Mouse (Mus musculus) midbrain, embryonic 14.5 days (tissue): Measurements from ENCODE around the gene Usp25. TPM values are rescaled to one million over a fixed set of nuclear protein-coding genes. Genes with fewer than 3 reads are reported as not detected.
A peak's percentile ranks its signal among the peaks of the same experiment; 100 is the strongest.

Experiments used
- ATAC-seq: fragments of 200-750 bp; cut with Nextera tagmentation; 2 replicates; pipeline ENCODE4 v1.8.0; 2017; ENCODE audit warnings: moderate number of reproducible peaks, moderate library complexity; ENCODE audit not compliant: low FRiP score, low TSS enrichment
- DNase-seq: peaks from one replicate; pipeline ENCODE4 v3.0.0-alpha.2; 2015
- H3K27ac ChIP-seq: fragments of 300-500 bp; sonication (generic); replicated peaks from 2 replicates; pipeline ENCODE4 v1.5.1; 2014; ENCODE audit warnings: mild to moderate bottlenecking, low read depth, low read length, moderate library complexity
- H3K27me3 ChIP-seq: fragments of 300-500 bp; sonication (generic); 2 replicates; pipeline ENCODE4 v1.6.1; 2014; ENCODE audit warnings: low read length, control low read depth, mixed read lengths; ENCODE audit not compliant: control insufficient read depth, insufficient read depth
- H3K36me3 ChIP-seq: fragments of 300-500 bp; sonication (generic); 2 replicates; pipeline ENCODE4 v1.6.1; 2014; ENCODE audit warnings: low read length, control low read depth; ENCODE audit not compliant: control insufficient read depth, insufficient read depth
- H3K4me1 ChIP-seq: fragments of 300-500 bp; sonication (generic); 2 replicates; pipeline ENCODE4 v1.6.1; 2014; ENCODE audit warnings: mild to moderate bottlenecking, antibody characterized with exemption, low read length, control low read depth; ENCODE audit not compliant: control insufficient read depth, insufficient read depth
- H3K4me2 ChIP-seq: fragments of 300-500 bp; sonication (generic); 2 replicates; pipeline ENCODE4 v1.6.1; 2014; ENCODE audit warnings: mild to moderate bottlenecking, low read length, moderate library complexity
- H3K4me3 ChIP-seq: fragments of 300-500 bp; sonication (generic); replicated peaks from 2 replicates; pipeline ENCODE4 v1.5.1; 2014; ENCODE audit warnings: low read depth, low read length
- H3K9ac ChIP-seq: fragments of 300-500 bp; sonication (generic); replicated peaks from 2 replicates; pipeline ENCODE4 v1.6.1; 2014; ENCODE audit warnings: mild to moderate bottlenecking, low read length, moderate library complexity
- H3K9me3 ChIP-seq: fragments of 300-500 bp; sonication (generic); 2 replicates; pipeline ENCODE4 v1.6.1; 2016; ENCODE audit warnings: low read length, control low read depth, mixed read lengths; ENCODE audit not compliant: control insufficient read depth
- WGBS: fragments of 180-500 bp; shearing (Covaris S2); extraction: QIAGEN DNeasy Blood & Tissue Kit; methylation state at CpG from one replicate; pipeline ENCODE4 v1.1.7; 2014; 5-methylcytosine and 5-hydroxymethylcytosine counted together
- polyA plus RNA-seq: library from polyadenylated mRNA; unstranded; fragments of >200 nt; fragmentation: Nextera tagmentation; extraction: Ambion mirVana; gene quantifications from 2 replicates; pipeline ENCODE4 v1.2.1, GENCODE M21; 2014

Gene Usp25
- polyA plus RNA-seq, 1 experiment from 2014 or later: 14.4 TPM

DNA sequence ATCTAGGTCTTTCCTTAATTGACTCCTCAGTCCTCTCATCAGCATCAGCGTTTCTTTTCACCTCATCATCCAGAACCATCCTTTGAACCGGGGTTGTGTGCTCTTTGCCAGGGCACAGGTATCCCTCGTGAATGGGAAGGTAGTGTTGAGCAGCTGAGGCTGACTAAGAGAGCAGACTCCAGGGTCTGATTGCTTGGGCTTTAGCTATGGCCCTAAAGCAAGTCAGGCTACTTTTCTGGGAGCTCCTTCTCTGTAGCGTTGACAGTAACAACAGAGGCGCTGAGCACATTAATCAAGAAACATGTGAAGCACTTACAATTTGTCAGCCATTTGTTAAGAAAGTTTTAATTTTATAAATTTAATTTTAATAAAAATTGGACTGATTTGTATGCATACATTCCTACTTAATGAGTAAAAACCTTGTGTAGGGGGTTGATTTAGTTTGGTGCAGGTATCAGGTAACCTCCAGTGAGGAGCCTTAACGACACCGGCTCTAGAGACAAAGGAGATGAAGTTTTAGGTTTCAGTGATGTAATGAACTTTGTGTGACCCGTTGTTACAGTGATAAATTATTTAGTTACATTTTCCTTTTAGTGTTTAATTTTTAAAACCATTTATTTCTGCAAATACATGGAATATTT is 42.1 kb downstream of the Usp25 start:
- ATAC-seq: no peak
- 85% methylated on average over 8 of the region's 8 CpGs for WGBS
- H3K4me3 ChIP-seq: no peak overlapping the region

DNA sequence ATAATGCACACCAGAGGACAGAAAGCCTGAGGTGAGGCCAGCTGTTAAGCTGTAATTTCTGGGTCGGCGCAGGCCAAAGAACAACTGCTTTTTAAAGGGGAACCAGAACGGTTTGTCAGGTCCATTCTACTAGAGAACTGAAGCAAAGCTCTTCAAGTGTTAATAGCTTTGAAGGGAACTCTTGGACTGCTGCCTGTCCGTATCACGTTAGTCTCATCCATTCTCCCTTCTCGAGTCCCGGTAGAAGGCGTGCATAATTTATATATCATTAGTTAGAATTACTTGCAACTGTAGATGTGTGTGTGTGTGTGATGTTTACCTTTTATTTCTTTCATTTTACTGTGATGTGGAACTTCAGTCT is 42.6 kb downstream of the Usp25 start:
- peak; percentile 16 for DNase-seq
- Histone ChIP-seq H3K27ac (no peak overlapping the region), H3K4me2 (no peak overlapping the region), H3K9me3 (no peaks in the 10 kb centered on the region), H3K27me3 (no peaks in the 10 kb centered on the region), H3K36me3 (peaks cover 13% of the 10 kb centered on the region; the same call in 1 of the 2 replicates), H3K4me1 (no peaks in the 10 kb centered on the region), H3K4me3 (no peak overlapping the region), H3K9ac (no peak overlapping the region)
- WGBS: 50% methylated on average over 8 of the region's 8 CpGs
- ATAC-seq: no peak

More for the DNA sequence above, 42.1 kb downstream of the Usp25 start:
- H3K27ac ChIP-seq: no peak overlapping the region
- H3K27me3 ChIP-seq: no peaks in the 10 kb centered on the region
- no peaks in the 10 kb centered on the region for H3K9me3 ChIP-seq
- peaks cover 13% of the 10 kb centered on the region; the same call in 1 of the 2 replicates for H3K36me3 ChIP-seq
- no peak for DNase-seq
- no peaks in the 10 kb centered on the region for H3K4me1 ChIP-seq
- H3K4me2 ChIP-seq: no peak overlapping the region
- H3K9ac ChIP-seq: no peak overlapping the region

DNA sequence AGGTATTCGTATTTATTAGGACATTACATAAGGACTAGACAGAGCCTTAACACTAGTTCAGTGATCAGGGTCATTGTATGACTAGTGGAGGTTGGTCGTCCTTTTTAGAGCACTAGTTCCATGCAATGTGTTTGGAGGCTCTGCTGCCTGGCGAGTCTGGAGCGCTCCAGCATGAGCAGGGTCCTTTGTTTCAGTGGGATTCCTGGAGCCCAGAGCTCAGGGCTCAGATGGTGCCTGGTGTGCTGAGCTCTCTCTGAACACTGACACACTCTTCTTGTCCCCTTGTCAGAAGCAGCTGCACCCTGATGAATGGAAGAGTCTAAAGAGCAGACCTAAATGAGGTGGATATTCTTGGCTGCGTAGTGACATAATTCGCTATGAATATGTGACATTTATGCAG is 45.1 kb downstream of the Usp25 start:
- H3K27me3 ChIP-seq: no peaks in the 10 kb centered on the region
- ATAC-seq (no peak), DNase-seq (peak; percentile 30)

DNA sequence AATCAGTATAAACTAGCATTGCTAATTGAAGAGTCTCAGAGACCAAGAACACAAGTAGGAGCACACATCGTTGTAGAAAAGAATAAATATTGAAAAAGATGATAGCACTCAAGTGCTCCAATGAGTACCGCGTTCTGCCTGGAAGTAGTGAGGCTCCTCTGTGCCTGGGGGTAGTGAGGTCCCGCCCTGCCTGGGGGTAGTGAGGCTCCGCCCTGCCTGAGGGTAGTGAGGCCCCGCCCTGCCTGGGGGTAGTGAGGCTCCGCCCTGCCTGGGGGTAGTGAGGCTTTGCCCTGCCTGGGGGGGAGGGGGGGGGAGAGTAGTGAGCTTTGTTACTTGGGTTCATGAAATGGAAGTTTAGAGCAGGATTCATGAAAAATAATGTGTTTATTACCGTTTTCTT is 46.7 kb downstream of the Usp25 start:
- 0 out of 2 replicates have a peak, but pooled peaks cover 17% of the 10 kb centered on the region for H3K36me3 ChIP-seq
- DNase-seq (no peak), ATAC-seq (no peak)
- H3K4me3 ChIP-seq: no peak overlapping the region
- H3K27me3 ChIP-seq: no peaks in the 10 kb centered on the region
- no peak overlapping the region for H3K27ac ChIP-seq
- H3K4me1 ChIP-seq: no peaks in the 10 kb centered on the region
- WGBS: 90% methylated on average over 8 of the region's 8 CpGs
- no peak overlapping the region for H3K4me2 ChIP-seq
- no peak overlapping the region for H3K9ac ChIP-seq
- H3K9me3 ChIP-seq: no peaks in the 10 kb centered on the region

More for the DNA sequence above, 45.1 kb downstream of the Usp25 start:
- Histone ChIP-seq H3K9me3 (no peaks in the 10 kb centered on the region), H3K27ac (no peak overlapping the region), H3K36me3 (0 out of 2 replicates have a peak, but pooled peaks cover 9% of the 10 kb centered on the region), H3K4me1 (no peaks in the 10 kb centered on the region), H3K4me3 (no peak overlapping the region), H3K4me2 (no peak overlapping the region), H3K9ac (no peak overlapping the region)
- WGBS: 54% methylated on average over 6 of the region's 6 CpGs

DNA sequence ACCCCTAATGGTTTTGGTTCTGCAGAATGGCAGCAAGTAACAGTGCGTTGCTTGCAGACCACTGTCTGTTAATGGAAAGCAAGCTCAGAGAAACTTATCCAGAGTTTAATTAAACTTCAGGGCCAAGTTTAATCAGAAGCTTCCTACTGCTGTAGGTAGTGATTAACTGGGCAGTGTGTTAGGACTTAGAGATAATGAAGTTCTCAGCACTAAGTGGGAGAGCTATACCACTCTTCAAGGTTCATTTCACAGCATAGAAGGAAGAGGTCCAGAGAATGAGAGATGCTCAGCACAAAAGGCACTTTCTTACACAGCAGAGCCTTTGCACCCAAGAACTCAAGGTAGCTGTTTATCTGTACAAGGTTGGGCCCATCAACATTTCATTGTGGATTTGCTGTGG is 50.4 kb downstream of the Usp25 start:
- 96% methylated on average over 1 of the region's 1 CpGs for WGBS
- H3K27ac ChIP-seq: no peak overlapping the region
- no peaks in the 10 kb centered on the region for H3K27me3 ChIP-seq
- DNase-seq (no peak), ATAC-seq (no peak)
- no peak overlapping the region for H3K4me2 ChIP-seq
- no peaks in the 10 kb centered on the region for H3K9me3 ChIP-seq
- no peaks in the 10 kb centered on the region for H3K4me1 ChIP-seq
- H3K4me3 ChIP-seq: no peak overlapping the region
- H3K9ac ChIP-seq: no peak overlapping the region
- H3K36me3 ChIP-seq: peaks cover 14% of the 10 kb centered on the region; the same call in 1 of the 2 replicates

DNA sequence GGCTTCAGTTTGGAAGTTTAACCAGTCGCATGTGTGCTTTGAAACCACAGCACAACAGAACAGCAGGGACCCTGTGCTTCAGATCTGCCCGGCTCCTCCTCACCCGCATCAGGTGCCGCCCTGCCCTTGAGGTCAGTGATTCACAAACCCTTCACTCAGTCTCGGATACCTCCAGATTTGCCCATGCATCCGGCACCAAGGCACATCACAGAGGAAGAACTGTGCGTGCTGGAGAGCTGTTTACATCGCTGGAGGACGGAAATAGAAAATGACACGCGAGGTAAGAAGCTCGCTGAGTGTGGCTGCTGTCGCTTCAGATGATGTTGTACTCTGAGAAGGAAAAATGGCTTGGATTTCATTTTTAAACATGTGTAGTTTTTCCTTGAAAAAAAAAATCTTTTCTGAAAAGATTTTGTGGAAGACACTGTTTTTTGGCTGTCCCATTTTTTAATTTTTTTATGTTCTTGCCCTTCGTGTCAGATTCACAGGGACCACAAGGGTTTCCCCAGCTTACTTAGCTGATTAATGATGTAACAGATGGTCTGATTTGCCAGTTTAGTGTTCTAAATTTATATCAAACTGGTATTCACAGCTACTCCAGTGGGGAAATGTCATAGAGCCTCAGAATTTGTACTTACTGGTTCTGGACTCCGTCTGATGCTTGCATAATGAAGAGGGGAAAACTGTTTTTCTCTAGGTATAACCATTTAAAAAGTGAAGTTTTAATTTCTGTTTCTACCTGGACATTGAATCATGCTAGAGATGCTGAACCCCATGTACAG is 63.6 kb downstream of the Usp25 start:
- H3K4me3 ChIP-seq: no peak overlapping the region
- peaks cover 27% of the 10 kb centered on the region for H3K36me3 ChIP-seq
- no peak overlapping the region for H3K9ac ChIP-seq
- no peaks in the 10 kb centered on the region for H3K4me1 ChIP-seq
- no peak for DNase-seq
- H3K4me2 ChIP-seq: no peak overlapping the region
- H3K27ac ChIP-seq: no peak overlapping the region
- no peaks in the 10 kb centered on the region for H3K9me3 ChIP-seq
- 64% methylated on average over 15 of the region's 15 CpGs for WGBS
- H3K27me3 ChIP-seq: no peaks in the 10 kb centered on the region
- ATAC-seq: no peak

DNA sequence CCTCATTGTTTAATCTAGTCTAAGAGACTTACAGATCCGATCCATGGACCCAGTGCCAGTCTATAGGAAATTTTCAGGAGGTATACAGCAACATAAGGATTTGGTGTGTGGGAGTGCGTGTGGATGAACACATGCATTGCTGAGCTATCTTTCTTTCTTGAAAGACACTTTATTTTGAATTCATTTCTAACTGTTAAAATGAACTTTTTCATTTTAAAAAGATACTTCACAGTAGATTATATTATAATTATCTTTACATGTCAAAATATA is 64.2 kb downstream of the Usp25 start:
- WGBS: 99% methylated on average over 2 of the region's 2 CpGs
- Histone ChIP-seq H3K9me3 (no peaks in the 10 kb centered on the region), H3K36me3 (peaks cover 25% of the 10 kb centered on the region), H3K27me3 (no peaks in the 10 kb centered on the region), H3K4me2 (no peak overlapping the region), H3K4me3 (no peak overlapping the region), H3K27ac (no peak overlapping the region), H3K9ac (no peak overlapping the region), H3K4me1 (no peaks in the 10 kb centered on the region)
- no peak for DNase-seq
- ATAC-seq: no peak

DNA sequence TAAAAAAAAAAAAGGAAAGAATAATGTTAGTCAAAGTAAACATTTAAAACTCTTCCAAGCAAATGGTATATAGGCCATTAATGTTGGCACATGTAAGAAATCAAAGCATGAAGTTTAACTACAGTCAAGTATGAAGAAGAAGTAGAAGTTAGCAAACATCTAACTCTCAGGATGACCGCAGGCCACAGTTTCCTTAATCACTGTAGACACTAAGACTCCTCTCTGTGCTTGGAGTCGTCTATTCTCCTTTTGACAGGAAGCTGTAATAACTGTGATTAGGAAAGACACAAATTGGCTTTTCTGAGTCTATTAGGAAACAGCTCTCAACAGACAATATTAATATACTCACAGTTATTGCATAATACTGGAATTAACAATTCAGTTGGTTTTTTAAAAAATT is 70.6 kb downstream of the Usp25 start:
- no peak for ATAC-seq
- no peaks in the 10 kb centered on the region for H3K9me3 ChIP-seq
- no peak overlapping the region for H3K4me2 ChIP-seq
- H3K36me3 ChIP-seq: peaks cover 14% of the 10 kb centered on the region
- no peak for DNase-seq
- no peaks in the 10 kb centered on the region for H3K27me3 ChIP-seq
- H3K9ac ChIP-seq: no peak overlapping the region
- H3K4me3 ChIP-seq: no peak overlapping the region
- WGBS: 92% methylated on average over 2 of the region's 2 CpGs
- H3K4me1 ChIP-seq: no peaks in the 10 kb centered on the region
- H3K27ac ChIP-seq: no peak overlapping the region

DNA sequence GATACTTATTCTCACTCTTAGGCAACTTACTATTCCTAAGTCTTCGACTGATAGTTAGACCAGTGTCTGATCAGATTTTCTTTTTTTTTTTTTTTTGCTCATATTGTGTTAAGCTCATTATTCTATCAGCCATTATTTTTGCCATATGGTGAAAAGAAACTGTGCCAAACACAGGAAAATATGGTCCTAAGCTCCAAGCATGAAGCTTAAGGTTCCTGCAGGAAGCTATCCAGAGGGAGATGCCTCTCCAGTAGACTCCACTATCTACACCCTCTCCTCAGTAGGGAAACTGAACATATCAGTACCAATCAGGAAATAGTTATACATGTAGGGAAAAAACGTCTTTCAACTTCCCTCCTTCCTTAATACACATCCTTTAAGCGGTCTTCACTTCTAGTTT is 76.3 kb downstream of the Usp25 start:
- DNase-seq: no peak

More for the DNA sequence above, 76.3 kb downstream of the Usp25 start:
- WGBS: 90% methylated on average over 3 of the region's 3 CpGs
- Histone ChIP-seq H3K27ac (no peak overlapping the region), H3K27me3 (no peaks in the 10 kb centered on the region), H3K4me3 (no peak overlapping the region), H3K36me3 (peaks cover 5% of the 10 kb centered on the region; the same call in 1 of the 2 replicates), H3K9ac (no peak overlapping the region), H3K9me3 (no peaks in the 10 kb centered on the region), H3K4me1 (no peaks in the 10 kb centered on the region), H3K4me2 (no peak overlapping the region)
- no peak for ATAC-seq
